In genomic region chr10:117675096-117676035, GRCm38 (mm10) we compare ENCODE assay signal across 9 mouse cellular contexts. TPM values are rescaled to one million over a fixed set of nuclear protein-coding genes. Genes with fewer than 3 reads are reported as not detected.
A peak's percentile ranks its signal among the peaks of the same experiment; 100 is the strongest.
DNase-seq lines count a peak whose midpoint lies in the region; ATAC-seq lines count a peak whose summit lies in the region.
"Had no signal": no experiment of that assay in that cellular context is flagged by ENCODE, and none has a peak within 500 bp of the region (broad histone marks: within the 10 kb centered on the region; RNA-seq: fewer than 3 reads in every experiment).

No protein-coding gene starts in this region.

- peak overlapping the region; percentile 35 for H3K4me3 ChIP-seq in forebrain, embryonic 12.5 days (replicated peaks)
- H3K4me3 ChIP-seq in heart, embryonic 16.5 days (ENCODE audit: low read length), result peak overlapping the region; percentile 39
- peak overlapping the region; percentile 1; the same call in 1 of the 2 replicates for H3K4me3 ChIP-seq in liver, embryonic 12.5 days
- peak overlapping the region; percentile 26 for H3K4me3 ChIP-seq in neural tube, embryonic 11.5 days (ENCODE audit: low read depth, low read length)

- peak overlapping the region; percentile 59 for H3K4me2 ChIP-seq in forebrain, embryonic 12.5 days
- peak overlapping the region; percentile 73 for H3K4me2 ChIP-seq in heart, embryonic 16.5 days (ENCODE audit: low read depth, low read length)
- H3K4me2 ChIP-seq in liver, embryonic 12.5 days, result peak overlapping the region; percentile 54
- H3K4me2 ChIP-seq in neural tube, embryonic 11.5 days (ENCODE audit: low read depth), result peak overlapping the region; percentile 48

- 0 out of 2 replicates have a peak, but pooled peaks cover 7% of the 10 kb centered on the region for H3K27me3 ChIP-seq in forebrain, embryonic 12.5 days
- no peaks in the 10 kb centered on the region for H3K27me3 ChIP-seq in heart, embryonic 16.5 days (ENCODE audit: control insufficient read depth, insufficient read depth, low read length)
- 0 out of 2 replicates have a peak, but pooled peaks cover 4% of the 10 kb centered on the region for H3K27me3 ChIP-seq in liver, embryonic 12.5 days (replicated peaks)
- no peaks in the 10 kb centered on the region for H3K27me3 ChIP-seq in neural tube, embryonic 11.5 days (ENCODE audit: control insufficient read depth, insufficient read depth, low read length)

- H3K9ac ChIP-seq in forebrain, embryonic 12.5 days, result peak overlapping the region; percentile 39; the same call in 1 of the 2 replicates
- H3K9ac ChIP-seq in heart, embryonic 16.5 days (ENCODE audit: low read length), result no peak overlapping the region
- H3K9ac ChIP-seq in liver, embryonic 12.5 days, result no peak overlapping the region
- peak overlapping the region; percentile 33 for H3K9ac ChIP-seq in neural tube, embryonic 11.5 days (ENCODE audit: low read length)

- DNase-seq in CD4-positive helper T cell, adult 2 months (ENCODE audit: low read depth, low spot score), result peak; percentile 79
- DNase-seq in brain, embryonic 18.5 days (ENCODE audit: low read depth, low spot score), result peak; percentile 94
- peak; percentile 66 for DNase-seq in kidney, postnatal 14 days
- peak; percentile 84 for DNase-seq in neural tube, embryonic 11.5 days (ENCODE audit: low spot score)
- peak; percentile 72 to 81 for DNase-seq in thymus, adult 18-20 months

- H3K4me1 ChIP-seq in forebrain, embryonic 12.5 days, result peaks cover 11% of the 10 kb centered on the region; the same call in 1 of the 2 replicates
- peaks cover 7% of the 10 kb centered on the region for H3K4me1 ChIP-seq in heart, embryonic 16.5 days (ENCODE audit: control insufficient read depth, insufficient read depth, low read length)
- peaks cover 34% of the 10 kb centered on the region for H3K4me1 ChIP-seq in liver, embryonic 12.5 days
- peaks cover 5% of the 10 kb centered on the region; the same call in 1 of the 2 replicates for H3K4me1 ChIP-seq in neural tube, embryonic 11.5 days (ENCODE audit: control insufficient read depth, insufficient read depth, low read length)

- ATAC-seq in forebrain, embryonic 12.5 days (ENCODE audit: low FRiP score), result peak; percentile 86
- no peak for ATAC-seq in heart, embryonic 16.5 days (replicated peaks; ENCODE audit: extremely low read depth, insufficient read depth, low FRiP score)
- no peak for ATAC-seq in liver, embryonic 12.5 days
- ATAC-seq in neural tube, embryonic 11.5 days (ENCODE audit: insufficient read depth, low FRiP score, low TSS enrichment), result peak; percentile 91

- H3K36me3 ChIP-seq in forebrain, embryonic 12.5 days (replicated peaks), result no peaks in the 10 kb centered on the region
- H3K36me3 ChIP-seq in heart, embryonic 16.5 days (ENCODE audit: control insufficient read depth, insufficient read depth), result no peaks in the 10 kb centered on the region
- no peaks in the 10 kb centered on the region for H3K36me3 ChIP-seq in liver, embryonic 12.5 days
- no peaks in the 10 kb centered on the region for H3K36me3 ChIP-seq in neural tube, embryonic 11.5 days (ENCODE audit: control insufficient read depth, insufficient read depth, low read length)
- H3K36me3 ChIP-seq: G1E had no signal

- H3K9me3 ChIP-seq in forebrain, embryonic 12.5 days, result no peaks in the 10 kb centered on the region
- no peaks in the 10 kb centered on the region for H3K9me3 ChIP-seq in heart, embryonic 16.5 days (replicated peaks; ENCODE audit: control insufficient read depth, low read length)
- H3K9me3 ChIP-seq in liver, embryonic 12.5 days (replicated peaks), result no peaks in the 10 kb centered on the region
- H3K9me3 ChIP-seq in neural tube, embryonic 11.5 days (ENCODE audit: control insufficient read depth, low read length), result no peaks in the 10 kb centered on the region
- H3K9me3 ChIP-seq: G1E had no signal

- 40% methylated on average over 20 of the region's 20 CpGs for WGBS in forebrain, embryonic 12.5 days
- WGBS in heart, embryonic 16.5 days, result 35% methylated on average over 20 of the region's 20 CpGs
- WGBS in liver, embryonic 12.5 days (ENCODE audit: insufficient replicate concordance), result 39% methylated on average over 20 of the region's 20 CpGs
- 42% methylated on average over 20 of the region's 20 CpGs for WGBS in neural tube, embryonic 11.5 days

- peak overlapping the region; percentile 66 for H3K27ac ChIP-seq in forebrain, embryonic 12.5 days
- no peak overlapping the region for H3K27ac ChIP-seq in heart, embryonic 16.5 days (ENCODE audit: low read length)
- no peak overlapping the region for H3K27ac ChIP-seq in liver, embryonic 12.5 days
- peak overlapping the region; percentile 53; the same call in 1 of the 2 replicates for H3K27ac ChIP-seq in neural tube, embryonic 11.5 days (ENCODE audit: low read depth, low read length)

RNA-seq across cellular contexts. Expression of gene Mdm2, which starts 35.2 kb away (rescaled TPM):
- 76.5 and 86.4 TPM in 2 replicates for polyA plus RNA-seq in forebrain, embryonic 12.5 days (2016; fragmentation: Nextera tagmentation; extraction: Ambion mirVana)
- 42.7 and 55.3 TPM in 2 replicates for polyA plus RNA-seq in heart, embryonic 16.5 days (2015; fragmentation: Nextera tagmentation; extraction: Ambion mirVana)
- polyA plus RNA-seq in liver, embryonic 12.5 days (2016; fragmentation: Nextera tagmentation; extraction: Ambion mirVana), result 35.6 and 36.9 TPM in 2 replicates
- 63.2 and 63.5 TPM in 2 replicates for polyA plus RNA-seq in neural tube, embryonic 11.5 days (2014; fragmentation: Nextera tagmentation; extraction: Ambion mirVana)

RNA-seq across cellular contexts. Expression of gene Cpm, which starts 46.1 kb away (rescaled TPM):
- polyA plus RNA-seq in forebrain, embryonic 12.5 days (2016; fragmentation: Nextera tagmentation; extraction: Ambion mirVana), result 5.2 and 6.5 TPM in 2 replicates
- polyA plus RNA-seq in heart, embryonic 16.5 days (2015; fragmentation: Nextera tagmentation; extraction: Ambion mirVana), result 3.7 and 8.3 TPM in 2 replicates
- polyA plus RNA-seq in liver, embryonic 12.5 days (2016; fragmentation: Nextera tagmentation; extraction: Ambion mirVana), result 29.8 and 30.7 TPM in 2 replicates
- 18.4 and 21.1 TPM in 2 replicates for polyA plus RNA-seq in neural tube, embryonic 11.5 days (2014; fragmentation: Nextera tagmentation; extraction: Ambion mirVana)
- polyA plus RNA-seq: G1E had no signal

Comparison
In these comparisons a context has a peak if more than half of its experiments do, and no peak if none do; other contexts are left out.
1. ATAC-seq: peak in forebrain, embryonic 12.5 days (single experiment) and neural tube, embryonic 11.5 days (single experiment); none in heart, embryonic 16.5 days (single experiment) and liver, embryonic 12.5 days (single experiment).
2. H3K27ac ChIP-seq: peak in forebrain, embryonic 12.5 days (single experiment) and neural tube, embryonic 11.5 days (single experiment); none in heart, embryonic 16.5 days (single experiment) and liver, embryonic 12.5 days (single experiment).
3. H3K9ac ChIP-seq: peak in forebrain, embryonic 12.5 days (single experiment) and neural tube, embryonic 11.5 days (single experiment); none in heart, embryonic 16.5 days (single experiment) and liver, embryonic 12.5 days (single experiment).
4. Peak in every context shown above with its lines, with median percentiles within 50 percentile points of each other: DNase-seq, H3K4me2 ChIP-seq and H3K4me3 ChIP-seq.